Mouse (Mus musculus): ENCODE measurements at regions not wholly inside any gene's neighbourhood (a gene's known extent, or its start where the extent isn't known, plus 50 kb on each side); places are given as distances from the start of the nearest gene placed in this dataset.

GRCm38 (mm10) chr8:89283105-89284096 is 239.4 kb upstream of the Sall1 start:
- TF ChIP-seq POLR2A (IDR thresholded peaks at IDR 0.05; ENCODE audit: extremely low read depth, insufficient read depth, low read length) (no peak), CTCF (IDR thresholded peaks at IDR 0.05; ENCODE audit: low read depth, low read length) (no peak)
